Mouse (Mus musculus) forebrain, embryonic 16.5 days (tissue): ENCODE results near the gene Susd2. TPM values are rescaled to one million over a fixed set of nuclear protein-coding genes. Genes with fewer than 3 reads are reported as not detected.

Source experiments
- ATAC-seq: fragments of 200-750 bp; cut with Nextera tagmentation; 2 replicates; pipeline ENCODE4 v1.8.0; 2017; ENCODE audit warnings: mild to moderate bottlenecking, moderate library complexity
- H3K27ac ChIP-seq: fragments of 300-500 bp; sonication (generic); 2 replicates; pipeline ENCODE4 v1.5.1; 2014; ENCODE audit warnings: low read length, control low read depth
- H3K27me3 ChIP-seq: fragments of 300-500 bp; sonication (generic); replicated peaks from 2 replicates; pipeline ENCODE4 v1.6.1; 2014; ENCODE audit warnings: low read length; ENCODE audit not compliant: control insufficient read depth, insufficient read depth
- H3K36me3 ChIP-seq: fragments of 300-500 bp; sonication (generic); 2 replicates; pipeline ENCODE4 v1.6.1; 2014; ENCODE audit not compliant: control insufficient read depth, insufficient read depth
- H3K4me1 ChIP-seq: fragments of 300-500 bp; sonication (generic); replicated peaks from 2 replicates; pipeline ENCODE4 v1.6.1; 2014; ENCODE audit warnings: low read length; ENCODE audit not compliant: control insufficient read depth, insufficient read depth
- H3K4me2 ChIP-seq: fragments of 300-500 bp; sonication (generic); 2 replicates; pipeline ENCODE4 v1.6.1; 2014; ENCODE audit warnings: mild to moderate bottlenecking, low read length, control low read depth
- H3K4me3 ChIP-seq: fragments of 300-500 bp; sonication (generic); replicated peaks from 2 replicates; pipeline ENCODE4 v1.5.1; 2014; ENCODE audit warnings: mild to moderate bottlenecking, low read length, control low read depth
- H3K9ac ChIP-seq: fragments of 300-500 bp; sonication (generic); replicated peaks from 2 replicates; pipeline ENCODE4 v1.6.1; 2014; ENCODE audit warnings: low read depth, low read length, control low read depth
- H3K9me3 ChIP-seq: fragments of 300-500 bp; sonication (generic); 2 replicates; pipeline ENCODE4 v1.6.1; 2016; ENCODE audit warnings: low read length; ENCODE audit not compliant: control insufficient read depth
- WGBS: fragments of 180-500 bp; shearing (Covaris S2); extraction: QIAGEN DNeasy Blood & Tissue Kit; methylation state at CpG from one replicate; pipeline ENCODE4 v1.1.7; 2014; 5-methylcytosine and 5-hydroxymethylcytosine counted together
- polyA plus RNA-seq: library from polyadenylated mRNA; unstranded; fragments of >200 nt; fragmentation: Nextera tagmentation; extraction: Ambion mirVana; gene quantifications from 2 replicates; pipeline ENCODE4 v1.2.1, GENCODE M21; 2015

Gene Susd2
- polyA plus RNA-seq, 1 experiment from 2014 or later = 1.3 TPM

- 70% methylated on average over 14 of the region's 14 CpGs for WGBS
- no peaks in the 10 kb centered on the region for H3K27me3 ChIP-seq
These were observed 8.7 kb downstream of the Susd2 start for GRCm38 (mm10) chr10:75635019-75635692.

DNA sequence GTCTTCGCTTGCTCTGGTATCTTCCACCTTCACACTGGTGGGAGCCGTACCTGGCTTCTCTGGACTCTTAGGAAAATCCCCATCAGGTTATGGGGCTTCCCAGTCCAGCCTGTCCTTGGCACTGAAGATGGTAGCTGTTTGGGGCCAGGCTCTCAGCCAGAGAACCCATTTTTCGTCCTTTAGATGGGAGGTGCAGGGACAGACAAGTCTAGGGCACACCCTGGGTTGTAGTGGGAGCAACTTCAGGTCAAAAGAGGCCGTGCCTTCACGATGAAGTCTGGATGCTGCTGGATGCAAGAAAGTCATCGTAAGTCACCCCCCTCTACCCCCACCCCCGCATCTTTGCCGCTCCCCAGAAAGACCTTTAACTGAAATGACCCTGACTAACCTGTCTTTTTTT, 9.2 kb downstream of the Susd2 start:
- 97% methylated on average over 8 of the region's 8 CpGs for WGBS
- Histone ChIP-seq H3K4me1 (no peaks in the 10 kb centered on the region), H3K4me3 (no peak overlapping the region), H3K4me2 (no peak overlapping the region), H3K27ac (no peak overlapping the region), H3K9ac (no peak overlapping the region), H3K27me3 (no peaks in the 10 kb centered on the region), H3K9me3 (no peaks in the 10 kb centered on the region), H3K36me3 (no peaks in the 10 kb centered on the region)
- no peak for ATAC-seq

More at GRCm38 (mm10) chr10:75635019-75635692, 8.7 kb downstream of the Susd2 start:
- Histone ChIP-seq H3K9ac (no peak overlapping the region), H3K9me3 (no peaks in the 10 kb centered on the region), H3K36me3 (no peaks in the 10 kb centered on the region), H3K4me2 (no peak overlapping the region), H3K4me3 (no peak overlapping the region), H3K4me1 (no peaks in the 10 kb centered on the region), H3K27ac (no peak overlapping the region)
- no peak for ATAC-seq

GRCm38 (mm10) chr10:75633576-75634139, 10.2 kb downstream of the Susd2 start:
- Histone ChIP-seq H3K27ac (no peak overlapping the region), H3K9me3 (no peaks in the 10 kb centered on the region), H3K4me2 (no peak overlapping the region), H3K4me3 (no peak overlapping the region), H3K27me3 (no peaks in the 10 kb centered on the region), H3K4me1 (no peaks in the 10 kb centered on the region), H3K36me3 (no peaks in the 10 kb centered on the region), H3K9ac (no peak overlapping the region)
- no peak for ATAC-seq
- 72% methylated on average over 13 of the region's 14 CpGs for WGBS

DNA sequence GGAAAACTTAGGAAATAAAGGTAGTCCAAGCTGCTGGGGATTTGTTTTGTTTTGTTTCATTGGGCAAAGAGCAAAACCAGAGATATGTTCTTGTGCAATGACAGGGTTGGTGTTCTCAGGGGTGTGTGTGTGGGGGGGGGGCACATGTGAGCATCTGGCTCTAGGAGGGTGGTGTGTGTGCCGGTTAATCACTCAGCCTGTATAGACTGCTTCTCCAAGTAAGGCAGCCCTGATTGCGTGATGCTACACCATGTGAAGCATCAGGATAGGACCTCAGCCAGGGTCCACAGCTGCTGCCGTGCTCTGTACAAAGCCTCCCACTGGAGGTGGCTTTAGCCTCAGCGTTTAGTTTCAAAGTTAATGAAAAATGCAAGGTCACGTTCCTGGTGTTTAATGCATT, 10.8 kb downstream of the Susd2 start:
- Histone ChIP-seq H3K4me1 (no peaks in the 10 kb centered on the region), H3K4me2 (no peak overlapping the region), H3K9me3 (no peaks in the 10 kb centered on the region), H3K4me3 (no peak overlapping the region), H3K27ac (no peak overlapping the region), H3K9ac (no peak overlapping the region), H3K36me3 (no peaks in the 10 kb centered on the region), H3K27me3 (no peaks in the 10 kb centered on the region)
- ATAC-seq = no peak
- 81% methylated on average over 5 of the region's 5 CpGs for WGBS

GRCm38 (mm10) chr10:75632633-75633032, 11.2 kb downstream of the Susd2 start:
- 56% methylated on average over 5 of the region's 5 CpGs for WGBS
- H3K9ac ChIP-seq = no peak overlapping the region
- ATAC-seq = peak; percentile 41; the same call in 1 of the 2 replicates
- no peaks in the 10 kb centered on the region for H3K9me3 ChIP-seq
- no peaks in the 10 kb centered on the region for H3K27me3 ChIP-seq
- H3K4me3 ChIP-seq = no peak overlapping the region
- H3K27ac ChIP-seq = no peak overlapping the region
- no peaks in the 10 kb centered on the region for H3K4me1 ChIP-seq
- no peaks in the 10 kb centered on the region for H3K36me3 ChIP-seq
- H3K4me2 ChIP-seq = no peak overlapping the region

DNA sequence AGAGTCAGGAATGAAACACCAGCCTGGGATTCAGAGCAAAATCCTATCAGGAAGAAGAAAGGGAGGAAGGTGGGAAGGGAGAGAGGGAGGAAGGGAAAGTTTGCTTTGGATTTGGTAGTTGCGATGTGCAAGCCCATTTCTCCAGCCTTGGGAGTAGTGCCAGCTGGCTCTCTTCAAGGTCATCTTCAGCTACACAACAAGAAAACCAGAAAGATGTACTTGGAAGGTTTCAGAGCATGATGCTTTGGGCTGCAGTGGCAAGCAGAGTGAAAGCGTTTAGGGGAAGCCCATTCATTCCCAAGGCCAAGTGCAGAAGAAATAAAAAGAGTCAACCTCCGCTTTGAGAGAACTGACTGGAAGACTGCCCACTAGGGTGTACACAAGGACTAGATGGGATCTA, 16.3 kb downstream of the Susd2 start:
- Histone ChIP-seq H3K9me3 (no peaks in the 10 kb centered on the region), H3K4me1 (no peaks in the 10 kb centered on the region), H3K36me3 (no peaks in the 10 kb centered on the region), H3K27ac (no peak overlapping the region), H3K9ac (no peak overlapping the region), H3K4me2 (no peak overlapping the region), H3K4me3 (no peak overlapping the region), H3K27me3 (no peaks in the 10 kb centered on the region)
- ATAC-seq = no peak
- 46% methylated on average over 3 of the region's 3 CpGs for WGBS

DNA sequence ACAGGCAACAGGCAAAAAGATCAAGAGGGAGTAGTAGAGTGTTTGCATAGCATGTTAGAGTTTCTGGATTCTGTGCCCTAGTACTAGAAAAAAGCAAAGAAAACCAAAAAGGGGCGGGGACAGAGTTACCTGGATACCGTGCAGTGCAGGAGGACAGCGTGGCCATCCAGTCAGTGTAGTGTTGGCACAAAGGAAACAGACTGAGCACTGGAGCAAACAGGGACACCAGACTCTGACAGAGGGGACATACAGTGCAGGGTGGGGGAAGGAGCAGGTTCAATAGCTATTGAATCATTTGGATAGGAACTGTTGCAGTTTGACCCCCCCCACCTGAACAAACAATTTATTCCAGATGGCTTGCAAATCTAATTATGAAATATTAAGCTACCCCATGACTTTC, 16.8 kb downstream of the Susd2 start:
- Histone ChIP-seq H3K4me1 (no peaks in the 10 kb centered on the region), H3K4me3 (no peak overlapping the region), H3K27me3 (no peaks in the 10 kb centered on the region), H3K4me2 (no peak overlapping the region), H3K36me3 (no peaks in the 10 kb centered on the region), H3K9me3 (no peaks in the 10 kb centered on the region), H3K27ac (no peak overlapping the region), H3K9ac (no peak overlapping the region)
- WGBS = 69% methylated on average over 3 of the region's 3 CpGs
- ATAC-seq = no peak

- no peak for ATAC-seq
- H3K9me3 ChIP-seq = no peaks in the 10 kb centered on the region
- no peak overlapping the region for H3K4me3 ChIP-seq
- H3K9ac ChIP-seq = no peak overlapping the region
- no peaks in the 10 kb centered on the region for H3K36me3 ChIP-seq
- H3K27me3 ChIP-seq = no peaks in the 10 kb centered on the region
- no peaks in the 10 kb centered on the region for H3K4me1 ChIP-seq
- WGBS = 57% methylated on average over 6 of the region's 6 CpGs
- H3K27ac ChIP-seq = no peak overlapping the region
- no peak overlapping the region for H3K4me2 ChIP-seq
These were observed 17.9 kb downstream of the Susd2 start for GRCm38 (mm10) chr10:75625920-75626319.

DNA sequence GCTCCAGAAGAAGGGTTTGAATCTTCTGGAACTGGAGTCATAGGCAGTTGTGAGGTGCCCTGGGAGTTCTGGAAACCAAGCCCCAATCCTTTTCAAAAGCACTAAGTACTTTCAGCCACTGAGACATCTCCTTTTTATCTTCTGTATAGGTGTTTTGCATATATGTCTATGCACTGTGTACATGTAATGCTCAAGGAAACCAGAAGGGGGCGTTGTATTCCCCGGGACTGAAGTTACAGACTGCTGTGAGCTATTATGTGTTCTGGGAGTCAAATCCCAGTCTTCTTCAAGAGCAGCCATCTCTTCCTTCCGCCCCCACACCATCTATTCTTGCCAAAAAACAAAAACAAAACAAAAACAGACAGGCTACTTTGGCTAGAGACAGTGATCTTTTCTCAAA, 23.0 kb downstream of the Susd2 start:
- Histone ChIP-seq H3K27me3 (no peaks in the 10 kb centered on the region), H3K9me3 (no peaks in the 10 kb centered on the region), H3K27ac (no peak overlapping the region), H3K4me1 (no peaks in the 10 kb centered on the region), H3K4me2 (no peak overlapping the region), H3K36me3 (no peaks in the 10 kb centered on the region), H3K4me3 (no peak overlapping the region), H3K9ac (no peak overlapping the region)
- WGBS = 59% methylated on average over 3 of the region's 3 CpGs
- ATAC-seq = no peak
